Mouse (Mus musculus) liver, embryonic 14.5 days (tissue): Measurements from ENCODE around the gene Eif5. TPM values are rescaled to one million over a fixed set of nuclear protein-coding genes. Genes with fewer than 3 reads are reported as not detected.

Experiments used
- ATAC-seq: fragments of 200-750 bp; cut with Nextera tagmentation; 2 replicates; pipeline ENCODE4 v1.8.0; 2017; ENCODE audit warnings: moderate number of reproducible peaks, mild to moderate bottlenecking, moderate library complexity; ENCODE audit not compliant: insufficient read depth
- DNase-seq, 3 experiments: peaks; one replicate each; pipeline ENCODE4 v3.0.0-alpha.2; 2012 to 2013; ENCODE audit warnings: low read depth in 3 of 3, low spot score in 3 of 3
- H3K27ac ChIP-seq: fragments of 300-500 bp; sonication (generic); 2 replicates; pipeline ENCODE4 v1.5.1; 2014; ENCODE audit warnings: moderate library complexity, mild to moderate bottlenecking, control low read depth, inconsistent platforms
- H3K27me3 ChIP-seq: fragments of 300-500 bp; sonication (generic); 2 replicates; pipeline ENCODE4 v1.6.1; 2014; ENCODE audit warnings: mild to moderate bottlenecking, low read length, moderate library complexity; ENCODE audit not compliant: control insufficient read depth, insufficient read depth
- H3K36me3 ChIP-seq: fragments of 300-500 bp; sonication (generic); replicated peaks from 2 replicates; pipeline ENCODE4 v1.6.1; 2014; ENCODE audit warnings: low read depth; ENCODE audit not compliant: control insufficient read depth, insufficient read depth
- H3K4me1 ChIP-seq, 2 experiments: fragments of 200-500 bp in 1 of 2; fragments of 300-500 bp in 1 of 2; sonication (generic) in 1 of 2; replicated peaks; 2 replicates each; pipeline ENCODE4 v1.6.1; 2012 to 2014; ENCODE audit warnings: antibody characterized with exemption in 1 of 2, inconsistent platforms in 1 of 2, low read length in 1 of 2; ENCODE audit not compliant: control insufficient read depth in 2 of 2, insufficient read depth in 2 of 2
- H3K4me2 ChIP-seq: fragments of 300-500 bp; sonication (generic); 2 replicates; pipeline ENCODE4 v1.6.1; 2014; ENCODE audit warnings: low read depth, mild to moderate bottlenecking, control low read depth, moderate library complexity
- H3K4me3 ChIP-seq, 2 experiments: fragments of 200-500 bp in 1 of 2; fragments of 300-500 bp in 1 of 2; sonication (generic) in 1 of 2; 2 replicates each; pipeline ENCODE4 v1.5.1; 2012 to 2014; ENCODE audit warnings: low read depth in 2 of 2, low read length in 2 of 2, mild to moderate bottlenecking in 2 of 2, control low read depth in 1 of 2, inconsistent platforms in 1 of 2, moderate library complexity in 1 of 2; ENCODE audit not compliant: insufficient read depth in 1 of 2
- H3K9ac ChIP-seq: fragments of 300-500 bp; sonication (generic); replicated peaks from 2 replicates; pipeline ENCODE4 v1.6.1; 2014; ENCODE audit warnings: mild to moderate bottlenecking, control low read depth, moderate library complexity
- H3K9me3 ChIP-seq: fragments of 300-500 bp; sonication (generic); 2 replicates; pipeline ENCODE4 v1.6.1; 2016; ENCODE audit warnings: low read length, mixed read lengths; ENCODE audit not compliant: control insufficient read depth
- CTCF ChIP-seq: IDR thresholded peaks from 2 replicates; pipeline ENCODE4 v1.5.1; 2016; ENCODE audit warnings: antibody characterized with exemption, low read depth, control low read depth
- EP300 ChIP-seq: IDR thresholded peaks from 2 replicates; pipeline ENCODE4 v1.6.1; 2016; ENCODE audit warnings: antibody characterized with exemption, low read depth
- WGBS: fragments of 180-500 bp; shearing (Covaris S2); extraction: QIAGEN DNeasy Blood & Tissue Kit; methylation state at CpG from one replicate; pipeline ENCODE4 v1.1.7; 2014; ENCODE audit not compliant: insufficient replicate concordance; 5-methylcytosine and 5-hydroxymethylcytosine counted together
- polyA plus RNA-seq, 2 experiments: library from polyadenylated mRNA; depleted of rRNA in 1 of 2; stranded (reverse) in 1 of 2; unstranded in 1 of 2; fragments of >200 nt; fragmentation: Nextera tagmentation in 1 of 2; extraction: Ambion mirVana in 1 of 2; gene quantifications; 2 replicates each; pipeline versions ENCODE4 v1.2.1 to v1.2.3; 2012 to 2014

Eif5 gene
- polyA plus RNA-seq, 2 experiments, result 112 to 411 TPM

DNA sequence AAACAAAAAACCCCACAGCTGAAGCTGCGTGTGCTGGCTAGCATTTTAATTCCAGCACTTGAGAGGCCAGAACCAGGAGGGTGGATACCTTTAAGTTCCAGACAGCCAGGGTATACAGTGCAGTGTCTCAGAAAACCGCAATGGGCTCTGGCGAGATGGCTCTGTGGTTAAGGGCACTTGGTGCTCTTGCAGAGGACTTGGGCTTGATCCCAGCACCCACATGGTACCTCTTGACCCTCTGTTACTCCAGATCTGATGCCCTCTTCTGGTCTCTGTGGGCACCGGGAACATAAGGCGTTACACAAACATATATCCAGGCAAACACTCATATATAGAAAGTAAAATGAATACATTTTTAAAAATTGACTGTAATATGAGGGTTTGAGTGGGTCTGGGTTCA is 27.5 kb downstream of the Eif5 start:
- no peaks in the 10 kb centered on the region for H3K9me3 ChIP-seq
- DNase-seq (no peak), ATAC-seq (no peak)
- 57% methylated on average over 5 of the region's 5 CpGs for WGBS
- no peaks in the 10 kb centered on the region for H3K36me3 ChIP-seq
- TF ChIP-seq CTCF (no peak), EP300 (no peak)
- no peak overlapping the region for H3K27ac ChIP-seq
- H3K4me2 ChIP-seq, result no peak overlapping the region
- no peak overlapping the region for H3K4me3 ChIP-seq
- peaks cover 0 to 6% of the 10 kb centered on the region in 2 experiments; a peak in 2 of 4 replicates for H3K4me1 ChIP-seq
- no peak overlapping the region for H3K9ac ChIP-seq
- no peaks in the 10 kb centered on the region for H3K27me3 ChIP-seq

DNA sequence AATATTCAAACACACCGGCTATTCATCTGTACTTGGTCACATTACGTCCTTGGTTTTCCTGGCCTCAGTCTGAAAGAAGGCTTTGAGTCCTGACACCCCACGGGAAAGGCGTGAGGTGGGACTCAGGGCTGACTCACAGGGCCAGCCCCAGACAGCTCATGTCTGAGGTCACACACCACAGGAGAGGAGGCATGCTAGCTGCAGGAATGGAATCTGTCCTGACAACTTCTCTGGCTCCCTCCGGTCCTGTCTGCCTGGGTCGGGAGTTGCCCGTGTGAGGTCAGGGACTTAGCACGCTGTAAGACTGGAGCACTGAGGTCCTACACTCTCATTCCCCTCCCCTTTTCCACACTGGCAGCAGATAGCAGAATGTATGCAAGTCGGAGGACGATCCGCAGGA is 31.0 kb downstream of the Eif5 start:
- Histone ChIP-seq H3K4me1 (peaks cover 6% of the 10 kb centered on the region in 2 experiments), H3K4me3 (no peak overlapping the region), H3K9me3 (no peaks in the 10 kb centered on the region), H3K9ac (no peak overlapping the region), H3K27ac (no peak overlapping the region), H3K36me3 (no peaks in the 10 kb centered on the region), H3K4me2 (no peak overlapping the region), H3K27me3 (no peaks in the 10 kb centered on the region; the same call in 1 of the 2 replicates)
- ATAC-seq, result no peak
- no peak for DNase-seq
- 77% methylated on average over 11 of the region's 11 CpGs for WGBS
- TF ChIP-seq CTCF, result no peak
- no peak for TF ChIP-seq EP300

DNA sequence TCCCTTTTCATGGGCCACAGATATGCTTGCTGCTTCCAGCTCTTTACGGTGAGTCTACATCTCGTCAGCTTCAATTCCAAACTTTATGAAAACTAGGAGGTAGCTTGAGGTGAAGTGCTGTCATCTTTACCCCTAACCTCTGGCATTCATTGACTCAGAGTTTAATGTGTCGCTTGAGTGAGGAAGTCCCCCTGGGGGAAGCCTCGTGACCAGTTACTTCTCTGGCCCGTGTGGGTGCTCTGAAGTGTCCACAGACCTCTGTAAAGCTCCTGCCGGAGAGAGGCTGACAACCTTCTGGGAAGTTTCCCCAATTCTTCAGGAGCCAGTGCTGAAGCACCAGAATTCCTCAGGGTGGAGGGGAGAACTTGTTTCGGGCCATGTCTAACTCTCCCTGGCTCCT is 34.6 kb downstream of the Eif5 start:
- Histone ChIP-seq H3K27ac (no peak overlapping the region), H3K9ac (no peak overlapping the region), H3K4me2 (no peak overlapping the region), H3K4me3 (no peak overlapping the region), H3K9me3 (no peaks in the 10 kb centered on the region), H3K4me1 (peaks cover 17 to 20% of the 10 kb centered on the region in 2 experiments), H3K27me3 (no peaks in the 10 kb centered on the region; the same call in 1 of the 2 replicates), H3K36me3 (no peaks in the 10 kb centered on the region)
- DNase-seq (no peak), ATAC-seq (no peak)
- 64% methylated on average over 7 of the region's 7 CpGs for WGBS
- TF ChIP-seq EP300, result no peak
- no peak for TF ChIP-seq CTCF

DNA sequence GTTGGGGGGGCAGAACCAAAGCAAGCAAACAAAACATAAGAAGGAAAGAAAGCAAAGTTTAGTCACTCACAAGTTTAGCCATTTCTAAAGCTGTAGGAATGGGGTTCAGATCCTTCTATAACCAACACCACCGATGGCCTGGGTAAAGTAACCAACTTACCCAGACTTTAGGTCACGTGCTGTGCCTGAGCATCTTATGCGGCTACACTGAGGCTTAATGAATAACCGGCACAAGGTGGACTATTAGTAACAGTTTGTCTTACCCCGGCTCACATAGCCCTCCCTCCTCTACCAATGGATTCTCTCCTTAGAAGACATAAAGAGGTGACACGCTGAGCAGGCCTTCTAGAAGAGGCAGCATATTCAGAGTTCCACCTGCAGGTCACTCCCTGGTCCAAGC is 35.5 kb downstream of the Eif5 start:
- peaks cover 17 to 21% of the 10 kb centered on the region in 2 experiments for H3K4me1 ChIP-seq
- no peak for ATAC-seq
- no peak for TF ChIP-seq EP300
- TF ChIP-seq CTCF, result no peak
- no peaks in the 10 kb centered on the region for H3K9me3 ChIP-seq
- WGBS, result 65% methylated on average over 6 of the region's 6 CpGs
- no peaks in the 10 kb centered on the region for H3K36me3 ChIP-seq
- no peak overlapping the region for H3K27ac ChIP-seq
- H3K27me3 ChIP-seq, result no peaks in the 10 kb centered on the region; the same call in 1 of the 2 replicates
- DNase-seq, result no peak
- peak overlapping the region in 1 of 2 experiments; percentile 100; a peak in 2 of 4 replicates for H3K4me3 ChIP-seq
- peak overlapping the region; percentile 6; the same call in 1 of the 2 replicates for H3K9ac ChIP-seq
- peak overlapping the region; percentile 99 for H3K4me2 ChIP-seq

DNA sequence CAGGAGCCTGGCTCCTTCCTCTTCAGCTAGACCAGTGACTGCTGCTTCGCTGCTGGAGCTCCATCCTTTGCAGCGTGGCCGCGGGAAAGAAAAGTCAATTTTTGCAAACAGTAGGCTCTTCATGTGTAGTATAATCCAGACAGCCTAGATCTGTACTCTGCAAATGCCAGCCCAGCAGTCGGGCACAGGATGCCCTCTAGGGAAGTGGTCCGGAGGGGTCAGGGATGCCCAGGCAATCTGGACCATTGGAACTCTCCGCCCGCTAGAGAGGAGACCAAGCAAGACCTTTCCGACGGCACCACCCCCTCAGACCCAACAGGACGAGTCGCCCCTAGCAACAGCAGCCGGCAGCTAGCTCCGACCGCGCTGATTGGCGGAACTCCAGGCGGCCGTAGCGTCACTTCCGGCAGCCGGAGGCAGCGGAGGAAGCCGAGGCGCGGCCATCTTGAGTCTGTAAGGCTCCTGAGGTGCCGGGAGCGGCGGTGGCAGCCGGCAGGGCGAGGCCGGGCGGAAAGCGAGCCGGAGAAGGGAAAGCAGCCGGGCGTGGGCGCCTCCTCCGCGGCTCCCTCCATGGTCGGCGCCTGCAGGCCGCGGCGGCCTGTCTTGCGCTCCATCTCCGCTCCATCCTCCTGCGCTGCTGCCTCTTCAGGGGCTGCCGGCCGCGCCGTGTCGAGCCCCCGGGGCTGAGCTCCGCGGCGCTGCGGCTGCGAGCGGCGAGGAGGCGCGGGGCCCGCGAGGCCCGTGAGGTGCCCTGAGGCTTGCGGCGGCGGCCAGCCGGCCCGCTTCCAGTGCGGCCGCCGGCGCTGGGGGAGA is 36.5 kb downstream of the Eif5 start, which contains the start of gene Mark3:
Gene Mark3 (plus strand): TSS at position 450 of the 813 bp plus-strand sequence.
- TF ChIP-seq EP300, result no peak
- no peak for TF ChIP-seq CTCF
- H3K27ac ChIP-seq, result peak within 1 kb of the TSS; percentile 89
- under 1% methylated on average over 65 of the region's 75 CpGs for WGBS

More for the DNA sequence above, 36.5 kb downstream of the Eif5 start, which contains the start of gene Mark3:
- Histone ChIP-seq H3K4me3 (peak within 1 kb of the TSS; percentile 98 to 100), H3K27me3 (no peaks in the 10 kb centered on the region; the same call in 1 of the 2 replicates), H3K9me3 (no peaks in the 10 kb centered on the region), H3K9ac (peak within 1 kb of the TSS; percentile 96), H3K36me3 (no peaks in the 10 kb centered on the region), H3K4me2 (peak within 1 kb of the TSS; percentile 99), H3K4me1 (peaks cover 17 to 21% of the 10 kb centered on the region in 2 experiments)
- peak; percentile 92 to 93 (median 93) for DNase-seq
- ATAC-seq, result peak; percentile 95
